Mouse (Mus musculus) small intestine, adult 2 months (tissue): ENCODE data around the gene Gpr150. TPM values are rescaled to one million over a fixed set of nuclear protein-coding genes. Genes with fewer than 3 reads are reported as not detected.

Source experiments
- H3K27ac ChIP-seq: fragments of 200-500 bp; 2 replicates; pipeline ENCODE4 v1.5.1; 2012; ENCODE audit warnings: low read depth, low read length, control low read depth, inconsistent platforms; ENCODE audit not compliant: insufficient read depth
- H3K27me3 ChIP-seq: fragments of 200-500 bp; 2 replicates; pipeline ENCODE4 v1.6.1; 2012; ENCODE audit warnings: mild to moderate bottlenecking, moderate library complexity, low read length, inconsistent platforms; ENCODE audit not compliant: control insufficient read depth, insufficient read depth
- H3K36me3 ChIP-seq: fragments of 200-500 bp; 2 replicates; pipeline ENCODE4 v1.6.1; 2012; ENCODE audit warnings: mild to moderate bottlenecking, low read length, control low read depth, inconsistent platforms; ENCODE audit not compliant: control insufficient read depth, insufficient read depth
- H3K4me1 ChIP-seq: fragments of 200-500 bp; 2 replicates; pipeline ENCODE4 v1.6.1; 2012; ENCODE audit warnings: low read length, inconsistent platforms, mixed read lengths; ENCODE audit not compliant: control insufficient read depth, insufficient read depth, insufficient read length
- H3K4me3 ChIP-seq: fragments of 200-500 bp; 2 replicates; pipeline ENCODE4 v1.5.1; 2012; ENCODE audit warnings: low read depth, mild to moderate bottlenecking, control low read depth, inconsistent platforms, low read length, moderate library complexity
- CTCF ChIP-seq: fragments of 200-500 bp; IDR thresholded peaks from 2 replicates; pipeline ENCODE4 v1.5.1; 2012; ENCODE audit warnings: low read depth, mild to moderate bottlenecking, control low read depth, inconsistent platforms, low read length, moderate library complexity, mixed read lengths; ENCODE audit not compliant: insufficient replicate concordance, insufficient read length; ENCODE audit errors: extremely low read depth
- POLR2A ChIP-seq: fragments of 200-500 bp; IDR thresholded peaks from 2 replicates; pipeline ENCODE4 v1.6.1; 2012; ENCODE audit warnings: low read depth, mild to moderate bottlenecking, control low read depth, inconsistent platforms, low read length, moderate library complexity
- WGBS: fragments of 180-500 bp; shearing (Covaris S2); methylation state at CpG from one replicate; pipeline ENCODE4 v1.1.7; 2018; 5-methylcytosine and 5-hydroxymethylcytosine counted together
- polyA plus RNA-seq: library from polyadenylated mRNA; depleted of rRNA; stranded (reverse); fragments of >200 nt; gene quantifications from 2 replicates; pipeline ENCODE4 v1.2.3, GENCODE M21; 2012; rRNA removed

The Gpr150 gene
- 0.05 TPM in 1 of 2 replicates, not detected in the other for polyA plus RNA-seq

DNA sequence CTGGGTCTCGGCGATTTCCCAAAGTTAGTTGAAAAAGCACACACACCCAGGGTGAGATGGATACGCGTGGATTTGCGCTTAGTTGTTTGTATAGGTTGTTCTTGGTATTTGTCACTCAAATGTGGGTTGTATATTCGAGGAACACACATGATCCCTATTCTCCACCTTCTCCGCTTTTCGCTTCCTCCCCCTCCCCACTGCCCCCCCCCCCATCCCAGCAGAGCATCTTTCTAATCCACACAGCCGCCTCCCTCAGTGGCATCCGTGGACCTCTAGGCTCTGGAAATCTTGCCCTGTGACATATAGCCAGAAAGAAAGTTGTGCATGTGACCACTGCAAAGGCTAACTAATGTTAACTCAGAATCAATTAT, at the start of gene Gpr150:
Gene Gpr150 (minus strand): TSS at position 101 of the 371 bp plus-strand sequence.
- Histone ChIP-seq H3K4me1 (peaks cover 6% of the 10 kb centered on the region), H3K36me3 (no peaks in the 10 kb centered on the region), H3K27ac (no peak within 1 kb of the TSS), H3K4me3 (peak within 1 kb of the TSS; percentile 57), H3K27me3 (peaks cover 20% of the 10 kb centered on the region)
- WGBS, result 22% methylated on average over 10 of the region's 10 CpGs
- no peak for TF ChIP-seq CTCF
- TF ChIP-seq POLR2A, result no peak

DNA sequence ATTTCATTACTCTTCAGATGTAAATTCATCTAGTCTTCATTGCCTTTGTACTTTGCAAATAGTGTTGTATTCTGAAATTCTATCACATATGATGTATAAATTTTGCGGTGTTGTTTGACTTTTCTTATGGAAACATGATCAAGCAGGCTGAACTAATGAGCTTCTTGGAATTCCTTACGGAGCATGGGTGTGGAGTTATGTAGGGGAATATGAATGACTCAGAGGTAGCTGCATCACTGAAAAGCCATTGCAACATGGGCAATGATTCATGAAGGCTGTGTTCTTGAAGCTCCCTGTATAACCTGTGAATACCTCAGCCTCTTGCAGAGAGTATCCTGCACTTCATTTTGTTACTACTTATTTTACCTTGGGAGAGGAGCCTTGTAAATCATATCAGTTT, 45.2 kb upstream of the Gpr150 start:
- 97% methylated on average over 2 of the region's 2 CpGs for WGBS
- no peaks in the 10 kb centered on the region for H3K27me3 ChIP-seq
- H3K4me1 ChIP-seq, result no peaks in the 10 kb centered on the region
- no peak overlapping the region for H3K4me3 ChIP-seq
- H3K27ac ChIP-seq, result no peak overlapping the region
- TF ChIP-seq POLR2A (no peak), CTCF (no peak)
- peaks cover 3% of the 10 kb centered on the region; the same call in 1 of the 2 replicates for H3K36me3 ChIP-seq

DNA sequence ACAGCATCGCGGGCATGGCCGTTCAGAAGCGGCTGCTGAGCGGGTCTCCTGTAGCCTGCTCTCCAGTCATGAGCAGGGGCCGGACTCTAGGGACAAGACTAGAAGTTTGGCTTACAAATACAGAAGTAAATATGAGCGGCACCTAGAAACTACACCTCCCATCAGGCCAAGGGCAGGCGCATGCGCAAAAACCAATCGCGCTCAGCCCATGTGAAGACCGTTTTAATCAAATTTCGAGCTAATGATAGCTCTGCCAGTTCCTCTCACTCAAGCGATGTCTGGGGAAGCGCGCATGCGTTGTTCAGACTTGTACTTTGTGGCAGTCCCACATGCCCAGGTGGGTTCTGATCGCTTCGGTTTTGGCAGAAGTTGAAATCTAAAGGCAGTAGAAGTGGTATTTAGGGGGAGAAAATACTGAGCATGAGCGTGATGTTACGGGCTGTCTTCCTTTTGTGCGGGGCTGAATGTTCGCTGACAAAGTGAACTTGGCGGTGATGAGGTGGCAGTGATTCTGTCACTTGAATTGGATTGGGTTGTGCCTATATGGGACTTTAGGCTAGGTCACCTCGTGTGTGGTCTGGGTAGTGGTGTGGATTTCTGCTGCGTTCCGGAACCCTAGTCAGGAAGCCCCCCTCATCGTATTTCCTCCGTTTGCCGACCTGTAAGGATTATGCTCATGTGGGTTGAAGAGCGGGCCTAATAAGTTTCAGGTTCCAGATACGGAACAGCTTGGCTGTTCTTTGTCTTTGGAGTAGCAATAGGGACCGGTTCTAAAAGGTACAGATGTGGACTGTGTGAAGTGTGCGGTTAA, 41.9 kb upstream of the Gpr150 start, which contains the start of the genes Arsk and Ttc37:
Gene Arsk (minus strand): TSS at position 168 of the 811 bp plus-strand sequence.
Gene Ttc37 (plus strand): TSS at position 242 of the 811 bp plus-strand sequence.
- no peaks in the 10 kb centered on the region for H3K27me3 ChIP-seq
- peak within 1 kb of the TSS; percentile 78 for H3K4me3 ChIP-seq
- no peaks in the 10 kb centered on the region for H3K36me3 ChIP-seq
- TF ChIP-seq POLR2A, result no peak
- no peak for TF ChIP-seq CTCF
- peak within 1 kb of the TSS; percentile 44 for H3K27ac ChIP-seq
- under 1% methylated on average over 34 of the region's 34 CpGs for WGBS
- no peaks in the 10 kb centered on the region for H3K4me1 ChIP-seq

DNA sequence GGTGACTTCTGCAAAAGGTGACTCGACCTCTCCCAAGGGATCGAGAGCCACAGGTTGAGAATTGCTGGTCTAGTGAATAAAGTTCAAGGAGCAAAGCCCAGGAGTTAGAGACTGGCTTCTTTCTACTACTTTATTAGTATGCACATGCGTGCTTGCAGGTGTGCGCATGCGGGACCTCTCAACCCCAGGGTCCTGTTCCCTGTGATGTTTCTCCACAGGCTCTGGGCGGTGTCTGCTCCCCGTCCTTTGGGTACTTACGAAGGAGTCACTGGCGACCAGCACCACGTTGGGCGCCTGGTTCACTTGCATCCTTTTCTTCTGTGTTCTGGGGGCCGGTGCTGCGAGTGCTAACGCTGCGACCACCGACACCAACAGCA, 41.3 kb upstream of the Gpr150 start:
- no peak for TF ChIP-seq POLR2A
- TF ChIP-seq CTCF, result no peak
- Histone ChIP-seq H3K36me3 (no peaks in the 10 kb centered on the region), H3K4me3 (peak overlapping the region; percentile 78), H3K4me1 (no peaks in the 10 kb centered on the region), H3K27me3 (no peaks in the 10 kb centered on the region), H3K27ac (peak overlapping the region; percentile 38)
- WGBS, result 1% methylated on average over 16 of the region's 16 CpGs

DNA sequence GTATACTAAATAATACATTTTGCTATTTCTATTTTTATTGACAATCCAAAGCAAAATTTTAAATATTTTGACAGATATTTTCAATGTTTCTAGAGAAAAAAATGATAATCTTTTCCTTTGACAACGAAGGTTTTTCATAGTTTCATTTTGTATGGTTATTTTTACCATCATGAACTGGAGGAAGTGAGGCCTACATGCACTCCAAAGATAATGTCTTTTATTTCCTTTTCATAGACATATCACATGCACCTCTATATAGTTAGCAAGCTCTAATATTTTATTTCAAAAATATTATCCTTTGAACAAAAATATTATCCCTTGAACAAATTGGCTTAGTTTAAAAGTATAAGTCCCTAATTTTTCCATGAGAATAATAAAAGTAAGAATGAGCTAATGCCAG, 17.5 kb upstream of the Gpr150 start:
- no peak overlapping the region for H3K4me3 ChIP-seq
- 69% methylated on average over 1 of the region's 1 CpGs for WGBS
- H3K27ac ChIP-seq, result no peak overlapping the region
- H3K36me3 ChIP-seq, result no peaks in the 10 kb centered on the region
- H3K4me1 ChIP-seq, result no peaks in the 10 kb centered on the region
- TF ChIP-seq CTCF (no peak), POLR2A (no peak)
- H3K27me3 ChIP-seq, result no peaks in the 10 kb centered on the region

DNA sequence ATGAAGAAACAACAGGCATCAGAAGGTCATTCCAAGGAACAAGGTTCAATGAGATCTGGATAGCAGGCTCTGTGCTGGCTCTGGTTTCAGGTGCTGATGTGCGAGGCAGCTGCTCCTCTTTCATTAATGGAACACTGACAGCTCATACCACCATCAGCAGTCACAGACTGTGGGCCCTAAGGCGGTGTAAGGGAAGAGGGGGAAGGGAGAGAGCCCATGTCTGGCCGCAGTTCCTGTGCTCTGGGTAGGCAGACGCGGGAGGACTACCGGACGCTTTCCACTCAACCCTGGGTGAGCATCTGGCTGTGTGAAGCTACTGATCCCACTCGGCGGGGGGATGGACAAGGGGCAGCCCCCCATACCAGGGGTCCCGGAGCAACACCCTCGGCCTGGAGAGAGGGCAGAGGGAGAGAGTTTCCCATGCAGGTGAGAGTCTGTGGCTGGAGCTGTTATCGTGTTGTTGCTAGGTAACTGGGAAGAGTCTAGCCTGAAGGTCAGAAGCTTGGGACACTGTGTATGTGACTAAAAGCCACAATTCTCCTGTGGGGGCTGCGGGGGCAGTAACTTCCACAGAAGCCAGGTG, 7.7 kb upstream of the Gpr150 start:
- Histone ChIP-seq H3K27ac (no peak overlapping the region), H3K4me1 (no peaks in the 10 kb centered on the region), H3K4me3 (no peak overlapping the region), H3K27me3 (no peaks in the 10 kb centered on the region), H3K36me3 (peaks cover 8% of the 10 kb centered on the region; the same call in 1 of the 2 replicates)
- 87% methylated on average over 13 of the region's 13 CpGs for WGBS
- TF ChIP-seq POLR2A (no peak), CTCF (no peak)

DNA sequence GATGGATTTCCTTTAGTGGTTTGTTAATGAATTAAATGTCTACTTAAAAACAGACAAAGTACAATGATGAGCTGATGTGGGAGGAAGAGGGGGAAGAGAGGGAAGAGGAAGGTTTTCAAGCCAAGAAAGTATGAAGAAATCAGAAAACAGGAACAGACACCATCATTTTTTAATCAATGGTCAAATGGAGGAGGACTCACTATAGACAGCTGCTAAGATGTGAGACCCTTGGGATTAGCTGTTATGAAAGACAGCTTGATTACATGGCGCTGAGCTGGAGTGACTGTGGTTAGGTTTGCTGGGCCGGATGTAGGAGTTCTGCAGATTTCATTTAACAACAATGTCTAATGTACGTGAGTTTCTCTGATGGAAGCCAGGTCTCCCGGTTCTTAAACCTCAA, 6.8 kb upstream of the Gpr150 start:
- WGBS, result 92% methylated on average over 4 of the region's 4 CpGs
- Histone ChIP-seq H3K4me1 (no peaks in the 10 kb centered on the region), H3K27me3 (no peaks in the 10 kb centered on the region), H3K36me3 (peaks cover 8% of the 10 kb centered on the region; the same call in 1 of the 2 replicates), H3K27ac (no peak overlapping the region), H3K4me3 (no peak overlapping the region)
- TF ChIP-seq CTCF (no peak), POLR2A (no peak)
